Mouse (Mus musculus) ES-E14 (cell line): ENCODE data around the gene Tradd.

Experiments used
- CHD2 ChIP-seq: IDR thresholded peaks from 2 replicates; pipeline ENCODE4 v1.6.1; 2014; ENCODE audit warnings: mild to moderate bottlenecking, low read depth, low read length, inconsistent platforms
- MAFK ChIP-seq: IDR thresholded peaks from 2 replicates; pipeline ENCODE4 v1.6.1; 2014; ENCODE audit warnings: mild to moderate bottlenecking, low read depth, low read length, inconsistent platforms; ENCODE audit not compliant: insufficient read depth
- ZC3H11A ChIP-seq: IDR thresholded peaks from 2 replicates; pipeline ENCODE4 v1.6.1; 2012; ENCODE audit warnings: low read depth, mild to moderate bottlenecking, inconsistent platforms, low read length, borderline replicate concordance

- TF ChIP-seq MAFK (no peak), ZC3H11A (no peak), CHD2 (no peak)
These were observed 40.6 kb downstream of the Tradd start for GRCm38 (mm10) chr8:105223850-105224249.
